Mouse (Mus musculus) CD8-positive naive resting alpha-beta T cell, adult 57 days (primary cell): ENCODE measurements around the gene Lsm4. TPM values are rescaled to one million over a fixed set of nuclear protein-coding genes. Genes with fewer than 3 reads are reported as not detected.

ENCODE experiments used
- total RNA-seq: library from RNA; stranded (reverse); gene quantifications from one replicate; pipeline ENCODE4 v1.2.4, GENCODE M21; 2023

The Lsm4 gene
- 138 TPM for total RNA-seq

DNA sequence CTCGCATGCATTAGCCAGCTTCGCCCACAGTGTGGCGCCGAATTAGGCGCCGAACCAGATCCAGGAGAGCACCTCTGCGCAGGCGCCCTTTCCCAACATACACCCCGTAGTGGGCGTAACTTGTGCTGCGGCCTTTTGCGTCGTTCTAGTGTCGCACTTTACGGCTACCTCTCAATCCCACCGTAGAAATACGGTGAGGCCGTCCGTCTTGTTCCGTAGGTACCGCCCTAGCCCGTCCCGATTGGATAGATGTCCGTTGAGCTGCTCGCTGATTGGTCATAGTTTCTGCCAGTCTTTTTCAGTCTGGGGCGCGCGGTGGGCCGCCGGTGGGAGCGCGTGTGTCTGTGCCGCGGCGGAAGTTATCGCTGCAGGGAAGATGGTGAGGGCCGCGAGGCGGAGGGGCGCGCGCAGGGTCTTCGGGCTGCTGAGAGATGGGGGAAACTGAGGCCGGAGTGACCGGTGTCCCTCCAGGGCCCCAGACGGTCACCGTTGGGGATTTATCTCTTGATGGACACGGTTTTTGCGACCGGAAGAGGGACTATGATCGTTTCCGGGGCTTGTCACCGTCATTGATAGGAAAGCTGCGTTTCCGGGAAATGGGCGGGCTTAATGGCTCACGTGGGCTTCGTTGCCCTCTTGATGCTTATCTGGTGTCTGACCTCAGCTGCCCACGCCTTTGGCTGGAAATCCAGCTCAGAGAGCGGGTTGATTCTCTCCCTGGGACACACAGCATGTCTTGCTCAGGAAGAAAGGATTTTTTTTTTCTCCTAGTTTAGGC lies at the start of gene Lsm4:
Gene Lsm4, plus strand, starts transcription at position 170 of the 778 bp plus-strand sequence.

DNA sequence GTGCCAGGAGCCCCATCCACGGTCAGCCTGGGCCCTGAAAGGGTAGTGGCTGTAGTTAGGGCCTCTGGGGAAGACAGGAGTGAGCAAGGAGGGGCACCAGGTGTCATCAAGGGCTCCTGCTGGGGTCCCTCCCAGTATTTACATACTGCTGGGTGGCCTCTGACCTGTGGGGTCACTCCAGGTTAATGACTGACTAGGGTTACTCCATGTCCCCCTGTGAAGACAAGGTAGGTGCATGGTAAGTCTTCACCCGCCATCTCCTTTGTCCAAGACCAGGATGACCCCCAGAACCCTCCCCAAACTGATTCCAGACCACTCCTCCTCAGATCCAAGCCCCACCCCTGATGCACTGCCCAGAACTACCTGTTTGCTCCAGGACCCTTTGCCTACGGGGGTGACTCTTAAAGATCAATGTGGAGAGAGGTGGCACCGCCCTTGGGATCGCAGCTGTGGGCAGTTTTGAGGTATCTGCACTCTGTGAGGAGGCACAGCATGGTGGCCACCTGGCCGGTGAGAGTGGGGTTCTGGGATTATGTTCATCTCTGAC lies 40.6 kb upstream of the Lsm4 start, which contains the start of gene Gdf15:
Gene Gdf15, minus strand, starts transcription at position 111 of the 547 bp plus-strand sequence.

DNA sequence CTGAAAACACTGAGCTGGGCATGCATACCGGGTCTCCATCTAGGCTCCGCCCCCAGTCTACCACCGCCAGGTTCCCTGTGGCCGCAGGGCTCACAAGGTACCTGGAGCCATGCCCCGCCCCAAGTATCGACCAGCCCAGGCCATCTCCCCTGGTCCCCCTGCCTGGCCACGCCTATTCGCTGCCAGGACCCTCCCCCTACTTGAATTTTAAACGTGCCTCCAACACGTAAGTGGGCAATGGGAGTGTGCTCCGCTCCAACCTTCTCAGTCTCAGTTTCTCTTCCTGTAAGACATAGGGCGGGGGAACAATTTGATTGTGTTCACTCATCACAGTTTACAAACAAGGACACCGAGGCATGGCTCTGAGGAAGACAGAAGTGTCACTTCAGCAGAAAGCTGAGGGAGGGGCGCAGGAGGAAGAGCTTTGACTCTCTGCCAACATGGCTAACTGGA lies 12.7 kb upstream of the Lsm4 start, which contains the start of gene Pgpep1:
Gene Pgpep1, minus strand, starts transcription at position 116 of the 453 bp plus-strand sequence.

DNA sequence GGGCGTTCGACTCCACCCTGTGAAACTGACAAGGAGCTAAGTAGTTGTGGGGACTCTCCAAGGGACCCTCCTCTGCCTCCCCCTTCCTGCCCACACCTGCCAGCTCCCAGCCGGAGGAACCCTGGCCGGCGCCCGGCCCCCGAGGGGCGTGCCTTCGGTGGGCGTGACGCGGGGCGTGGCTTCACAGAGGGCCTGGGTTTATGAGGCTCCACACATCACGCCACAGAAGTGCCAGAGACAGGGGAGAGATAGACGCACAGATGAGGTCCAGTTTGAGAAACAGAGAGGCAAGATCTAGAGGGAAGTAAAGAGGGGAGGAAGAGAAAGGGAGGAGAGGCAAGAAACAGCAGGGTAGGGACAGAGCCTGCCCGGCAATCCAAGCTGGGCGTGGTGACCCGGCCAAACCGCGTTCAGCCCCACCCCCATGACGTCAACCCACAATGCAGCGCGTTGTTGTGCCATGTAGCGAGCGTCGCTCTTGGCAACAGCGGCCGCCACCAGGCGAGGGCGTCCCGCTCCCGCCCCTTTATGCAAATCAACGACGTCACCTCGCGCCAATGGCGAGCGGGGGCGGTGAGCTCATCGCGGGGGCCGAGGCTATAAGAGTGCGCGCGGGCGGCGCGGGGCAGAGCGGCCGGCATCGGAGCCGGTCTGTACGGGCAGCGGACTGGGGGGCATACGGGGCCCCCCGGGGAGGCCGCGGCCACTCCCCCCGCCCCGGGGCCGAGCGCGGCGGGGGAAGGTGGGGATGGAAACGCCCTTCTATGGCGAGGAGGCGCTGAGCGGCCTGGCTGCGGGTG lies 25.5 kb downstream of the Lsm4 start, which contains the start of gene Jund:
Gene Jund, plus strand, starts transcription at position 640 of the 800 bp plus-strand sequence.

DNA sequence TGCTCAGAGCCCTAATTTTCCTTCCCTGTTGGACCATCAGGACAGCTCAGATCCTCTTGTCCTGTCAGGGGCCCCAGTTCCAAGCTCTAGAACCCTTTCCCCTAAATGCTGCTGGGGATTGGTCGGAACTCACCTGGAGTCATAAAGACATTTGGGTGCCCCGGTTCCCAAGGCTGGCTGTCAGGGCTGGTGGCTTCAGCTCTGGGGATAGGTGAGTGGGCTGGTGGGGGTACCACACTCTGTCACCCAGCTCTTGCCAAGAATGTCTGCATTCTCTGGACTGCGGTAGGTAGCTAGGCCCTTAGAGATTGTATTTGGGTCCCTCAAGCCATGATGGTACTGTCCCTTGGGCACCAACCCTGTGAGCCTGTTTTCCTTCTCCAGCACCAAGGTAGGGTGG lies 30.2 kb downstream of the Lsm4 start, which contains the start of gene Iqcn:
Gene Iqcn, plus strand, starts transcription at position 171 of the 400 bp plus-strand sequence.

DNA sequence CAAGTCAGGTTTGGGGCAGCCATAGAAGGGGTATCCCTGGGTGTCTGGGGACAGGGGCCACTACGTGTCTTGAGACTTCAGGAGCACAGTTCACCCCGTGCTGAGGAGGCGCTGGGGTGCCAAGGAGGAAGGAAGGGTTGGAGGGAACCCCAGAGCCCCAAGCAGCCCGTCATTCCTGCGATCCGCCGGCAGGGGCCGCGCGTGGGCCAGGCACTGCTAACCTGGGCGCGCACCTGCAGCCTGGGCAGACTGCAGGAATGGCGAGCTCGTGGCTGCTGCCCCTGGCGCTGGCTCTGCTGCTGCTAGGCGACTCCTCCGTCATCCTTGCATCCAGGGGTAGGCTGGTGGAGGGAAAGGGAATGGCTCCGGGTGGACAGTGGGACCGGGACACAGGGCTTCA lies 45.2 kb downstream of the Lsm4 start, which contains the start of gene Gm3336:
Gene Gm3336, plus strand, starts transcription at position 247 of the 400 bp plus-strand sequence.

DNA sequence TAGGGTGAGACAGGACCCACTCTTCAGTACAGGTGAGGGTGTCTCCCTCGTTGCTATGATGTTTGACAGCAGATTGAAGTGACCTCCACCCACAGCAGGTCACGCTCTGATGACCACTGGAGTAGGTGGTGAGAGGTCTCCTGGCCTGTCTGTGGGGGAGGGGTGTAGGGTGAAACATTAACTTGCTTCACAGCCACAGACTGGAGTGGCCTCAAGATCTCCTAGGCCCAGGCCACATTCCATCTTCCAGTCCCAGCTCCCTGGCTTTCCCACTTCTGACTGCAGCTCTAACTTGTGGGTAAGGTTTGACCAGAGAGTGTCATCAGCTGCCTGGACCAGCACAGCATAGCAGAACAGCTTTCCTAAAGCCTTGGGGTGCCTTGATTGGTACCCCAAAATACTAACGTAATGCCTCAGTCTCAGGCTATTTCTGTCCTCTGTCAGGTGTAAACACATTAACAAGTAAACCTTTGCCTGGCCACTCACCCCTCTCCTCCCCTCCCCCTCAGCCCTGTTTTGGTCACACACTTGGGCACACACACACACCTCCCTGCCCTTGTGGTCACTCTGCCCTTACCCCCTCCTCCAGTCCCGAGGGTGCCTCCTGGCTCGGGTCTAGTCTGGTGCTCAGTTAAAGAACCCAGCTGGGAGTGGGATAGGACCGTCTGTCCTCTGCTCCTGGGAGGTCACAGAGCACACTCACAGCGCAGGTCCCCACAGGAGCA lies 50.6 kb downstream of the Lsm4 start, which contains the start of gene Pde4c:
Gene Pde4c, plus strand, starts transcription at position 235 of the 725 bp plus-strand sequence.

Other genes with a start within 250 kb of the Lsm4 start
- gene Crtc1, start 233.7 kb upstream of the Lsm4 start, total RNA-seq, result 21.6 TPM
- 7.7 TPM for gene Klhl26, start 196.3 kb upstream of the Lsm4 start, total RNA-seq
- gene Tmem59l, start 185.9 kb upstream of the Lsm4 start, total RNA-seq, result not detected
- not detected for gene Crlf1, start 180.1 kb upstream of the Lsm4 start, total RNA-seq
- 51.6 TPM for gene Rex1bd, start 166.5 kb upstream of the Lsm4 start, total RNA-seq
- gene Uba52, start 162.4 kb upstream of the Lsm4 start, total RNA-seq, result 3,862 TPM
- 240 TPM for gene Fkbp8, start 145.5 kb upstream of the Lsm4 start, total RNA-seq
- 61.7 TPM for gene Kxd1, start 145.3 kb upstream of the Lsm4 start, total RNA-seq
- gene Ell, start 133.8 kb upstream of the Lsm4 start, total RNA-seq, result 34.7 TPM
- gene Isyna1, start 78.9 kb upstream of the Lsm4 start, total RNA-seq, result 74.6 TPM
- 116 TPM for gene Ssbp4, start 64.4 kb upstream of the Lsm4 start, total RNA-seq
- 1.8 TPM for gene Lrrc25, start 57.1 kb upstream of the Lsm4 start, total RNA-seq
- gene Gdf15, start 40.8 kb upstream of the Lsm4 start, total RNA-seq, result 0.89 TPM
- gene Pgpep1, start 12.9 kb upstream of the Lsm4 start, total RNA-seq, result 2.4 TPM
- gene Jund, start 25.7 kb downstream of the Lsm4 start, total RNA-seq, result 1,886 TPM
- gene Iqcn, start 30.2 kb downstream of the Lsm4 start, total RNA-seq, result 7.8 TPM
- gene Gm3336, start 45.3 kb downstream of the Lsm4 start, total RNA-seq, result not detected
- 0.55 TPM for gene Pde4c, start 50.5 kb downstream of the Lsm4 start, total RNA-seq
- gene Rab3a, start 81.4 kb downstream of the Lsm4 start, total RNA-seq, result 5.1 TPM
- 23.3 TPM for gene Mpv17l2, start 87.7 kb downstream of the Lsm4 start, total RNA-seq
- gene Pik3r2, start 103.5 kb downstream of the Lsm4 start, total RNA-seq, result 10.3 TPM
- 190 TPM for gene Mast3, start 131.8 kb downstream of the Lsm4 start, total RNA-seq
- 2.8 TPM for gene Il12rb1, start 135.2 kb downstream of the Lsm4 start, total RNA-seq
- 30.5 TPM for gene Arrdc2, start 166.5 kb downstream of the Lsm4 start, total RNA-seq
- gene Kcnn1, start 190.0 kb downstream of the Lsm4 start, total RNA-seq, result not detected
- gene Ccdc124, start 200.7 kb downstream of the Lsm4 start, total RNA-seq, result 32.8 TPM
- not detected for gene Slc5a5, start 219.5 kb downstream of the Lsm4 start, total RNA-seq
- gene Rpl18a, start 224.2 kb downstream of the Lsm4 start, total RNA-seq, result 5,616 TPM
- gene Map1s, start 232.7 kb downstream of the Lsm4 start, total RNA-seq, result 62.6 TPM